Mouse (Mus musculus) cerebellum, adult 18-20 months (tissue): ENCODE results near the gene Cadm1.
A peak's percentile ranks its signal among the peaks of the same experiment; 100 is the strongest.

ENCODE experiments used
- DNase-seq, 2 experiments: peaks; one replicate each; pipeline ENCODE4 v3.0.0; 2021

Cadm1 gene

GRCm38 (mm10) chr9:47552960-47553575, 23.1 kb downstream of the Cadm1 start:
- DNase-seq: no peak

- no peak for DNase-seq
Measured at GRCm38 (mm10) chr9:47560726-47561125, 30.8 kb downstream of the Cadm1 start.

- DNase-seq: no peak
Measured at GRCm38 (mm10) chr9:47561596-47561995, 31.6 kb downstream of the Cadm1 start.

DNA sequence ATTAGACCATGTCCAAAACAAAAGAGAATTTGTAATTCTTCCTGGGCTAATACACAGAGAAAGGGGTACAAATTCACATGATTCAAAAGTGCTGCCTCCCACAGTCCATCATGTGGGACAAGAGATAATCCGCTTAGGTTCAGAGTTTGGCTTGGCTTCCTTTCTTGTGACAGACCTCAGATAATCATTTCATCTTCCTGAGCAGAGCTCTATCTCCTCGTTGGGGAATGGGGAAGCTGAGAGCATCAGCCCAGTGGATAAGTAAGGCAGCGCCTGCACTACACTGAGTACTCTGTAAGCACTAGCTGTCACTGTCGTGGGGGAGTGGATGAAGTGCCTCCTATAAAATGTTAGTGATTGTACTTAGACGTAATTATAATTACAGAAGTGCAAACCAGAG, 35.1 kb downstream of the Cadm1 start:
- no peak for DNase-seq

GRCm38 (mm10) chr9:47567873-47568272, 37.9 kb downstream of the Cadm1 start:
- no peak for DNase-seq

DNA sequence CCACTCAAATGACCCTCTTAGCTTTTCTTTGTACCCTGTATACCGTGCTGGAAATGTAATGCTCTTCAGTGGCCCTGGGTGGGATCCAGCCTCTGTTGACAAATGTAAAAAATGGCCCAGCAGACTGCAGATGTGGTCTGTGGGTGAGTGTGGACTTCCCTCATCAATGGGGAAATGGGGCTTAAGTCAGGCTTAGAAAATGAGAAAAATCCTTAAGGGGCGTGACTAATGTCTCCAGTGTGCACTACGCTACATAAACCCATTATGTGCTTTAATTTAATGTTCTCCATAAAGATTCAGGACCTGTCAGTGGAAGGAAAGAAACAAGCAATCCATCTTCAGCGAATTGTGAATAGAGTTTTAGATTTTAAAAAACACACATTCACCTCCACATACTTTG, 40.2 kb downstream of the Cadm1 start:
- DNase-seq: no peak

- DNase-seq: no peak
Measured at GRCm38 (mm10) chr9:47571461-47571860, 41.5 kb downstream of the Cadm1 start.

DNA sequence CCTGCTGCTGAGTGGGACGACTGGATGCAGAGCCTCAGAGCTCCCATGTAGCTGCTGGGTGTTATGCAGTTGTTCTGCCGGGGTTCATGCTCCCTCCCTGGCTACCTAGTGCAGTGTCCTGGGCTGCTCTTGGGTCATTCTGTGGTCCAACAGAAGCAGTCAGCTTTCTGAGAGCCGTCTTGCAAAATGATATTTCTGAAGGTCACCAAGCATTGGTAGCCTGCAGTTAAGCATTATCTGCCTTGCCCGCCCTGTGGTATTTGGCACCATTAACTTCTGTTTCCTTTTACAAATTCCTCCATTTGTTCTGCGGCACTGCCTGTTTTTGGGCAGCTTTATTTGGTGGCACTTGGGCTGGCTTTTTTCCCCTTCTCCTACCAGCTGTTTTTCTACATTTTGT, 42.2 kb downstream of the Cadm1 start:
- peak in 1 of 2 experiments; percentile 19 for DNase-seq

DNA sequence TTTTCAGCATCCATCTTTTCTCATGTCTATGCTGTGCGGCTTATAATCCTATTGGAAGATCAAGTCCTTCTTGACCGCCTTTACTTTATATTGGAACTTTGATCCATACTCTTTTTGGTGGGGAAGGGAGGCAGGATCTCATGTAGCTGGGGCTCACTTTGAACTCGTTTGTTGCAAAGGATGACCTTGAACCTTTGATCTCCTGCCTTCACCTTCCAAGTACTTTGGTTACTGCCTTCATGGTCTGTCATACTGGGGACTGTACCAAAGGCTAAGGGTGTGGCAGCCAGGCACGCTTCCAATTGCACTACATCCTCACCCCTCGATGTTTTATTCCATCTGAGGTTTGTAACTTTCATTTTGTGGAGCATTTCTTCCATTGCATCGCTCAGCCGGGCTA, 43.5 kb downstream of the Cadm1 start:
- no peak for DNase-seq

DNA sequence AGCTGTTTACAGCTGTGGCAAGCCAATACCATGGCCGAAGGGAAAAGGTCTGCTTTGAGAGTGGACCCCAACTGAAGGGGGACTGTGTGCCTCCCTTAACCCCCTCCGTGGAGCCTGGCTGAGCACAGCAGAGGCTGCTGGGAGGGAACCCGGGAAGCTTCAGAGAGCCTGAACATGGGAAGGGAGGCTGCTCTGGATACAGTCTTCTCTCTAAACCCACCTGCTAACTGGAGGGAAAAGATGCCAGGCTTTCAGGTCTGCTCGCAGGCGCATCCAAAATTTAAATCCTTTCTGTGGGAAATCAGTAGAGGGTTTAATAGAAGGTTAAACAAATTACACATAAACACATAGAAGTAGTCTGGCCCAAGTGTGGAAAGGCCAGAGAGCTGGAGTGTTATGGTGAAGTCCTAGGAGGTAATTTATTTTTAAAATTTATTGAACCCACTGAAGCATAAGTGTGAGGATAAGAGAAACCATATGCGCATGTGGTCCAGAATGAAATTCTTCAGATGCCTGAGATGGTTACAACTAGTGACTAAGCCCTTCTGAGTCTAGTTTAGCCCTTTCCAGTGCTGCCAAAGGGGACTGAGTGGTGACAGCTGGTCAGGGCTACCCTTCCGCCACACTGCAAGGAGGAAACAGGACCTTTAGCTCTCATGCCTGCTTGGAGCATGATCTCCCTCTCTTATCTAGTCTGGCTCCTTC, 44.9 kb downstream of the Cadm1 start:
- peak; percentile 35 to 58 for DNase-seq

DNA sequence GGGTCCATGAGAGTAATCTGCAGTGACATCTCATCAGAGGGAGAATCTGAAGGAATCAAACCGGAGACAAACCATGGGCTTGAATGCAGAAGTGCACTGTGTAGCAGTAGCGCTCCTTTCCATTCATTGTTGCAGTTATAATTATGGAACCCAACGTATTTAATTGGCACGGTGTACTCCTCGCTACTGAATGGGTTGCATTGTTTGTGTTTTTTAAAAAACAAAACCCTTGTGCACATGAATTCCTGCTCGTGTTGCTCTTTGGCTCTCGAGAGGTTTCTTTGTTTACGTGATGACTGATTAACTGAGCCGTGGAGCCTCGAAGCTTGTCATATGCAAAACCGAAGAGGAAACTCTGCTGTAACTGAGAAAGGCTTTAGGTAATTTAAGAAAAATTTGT, 45.8 kb downstream of the Cadm1 start:
- no peak for DNase-seq

DNA sequence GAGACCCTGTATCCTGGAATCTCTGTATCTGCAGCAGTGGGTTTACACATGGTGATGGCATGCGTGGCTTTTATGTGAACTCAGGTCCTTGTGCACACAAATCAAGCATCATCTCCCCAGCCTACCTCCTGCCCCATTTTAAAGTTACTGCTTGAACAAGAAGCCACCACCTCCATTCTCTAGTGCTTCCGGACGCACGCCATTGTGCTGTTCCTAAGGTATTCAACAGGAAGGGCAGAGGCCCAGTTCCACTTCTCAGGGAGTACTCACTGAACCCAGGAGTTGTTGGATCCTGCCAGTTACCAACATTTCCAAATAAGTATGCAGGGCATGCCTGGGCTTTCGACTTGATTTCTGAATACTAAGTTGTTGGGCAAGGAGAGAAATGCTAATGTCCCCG, 49.5 kb downstream of the Cadm1 start:
- no peak for DNase-seq

GRCm38 (mm10) chr9:47581576-47582365, 51.8 kb downstream of the Cadm1 start:
- DNase-seq: no peak

DNA sequence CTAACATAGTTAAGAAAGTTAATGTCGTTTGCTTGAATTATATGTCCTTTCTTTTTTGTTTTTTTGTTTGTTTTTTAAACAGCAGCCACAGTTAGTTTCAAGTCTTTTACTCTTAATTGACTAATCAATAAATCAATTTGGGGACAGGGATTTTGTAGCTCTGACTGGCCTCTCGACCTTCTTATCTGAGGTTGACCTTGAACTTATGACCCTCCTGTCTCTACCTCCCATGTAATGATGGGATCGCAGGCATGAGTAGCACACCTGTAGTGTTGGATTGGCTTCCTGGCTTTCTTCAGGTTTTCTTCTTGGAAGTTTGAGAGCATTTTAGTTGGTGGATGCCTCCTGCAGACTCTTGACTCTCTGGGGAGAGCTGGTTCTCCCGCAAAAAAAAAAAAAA, 53.3 kb downstream of the Cadm1 start:
- DNase-seq: no peak

DNA sequence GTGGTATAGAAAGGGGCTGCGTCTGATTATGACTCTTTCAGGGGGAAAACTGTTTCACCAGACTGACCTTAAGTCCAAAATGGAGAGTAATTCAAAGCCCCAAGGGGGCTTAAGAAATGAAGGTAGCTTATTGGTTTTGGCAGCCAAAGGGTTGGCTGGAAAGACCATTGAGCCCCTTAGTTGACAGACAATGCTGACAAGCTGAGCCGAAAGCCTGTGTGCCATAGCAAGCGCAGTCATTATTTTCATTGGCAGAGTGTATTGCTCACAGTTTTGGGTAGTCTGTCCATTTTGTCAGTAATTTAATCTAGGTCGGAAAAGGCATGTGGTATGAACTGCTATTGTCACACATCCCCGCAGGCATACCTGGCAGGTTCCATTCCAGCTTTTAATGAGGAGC, 56.2 kb downstream of the Cadm1 start:
- DNase-seq: no peak

- DNase-seq: no peak
Measured at GRCm38 (mm10) chr9:47586839-47587238, 56.9 kb downstream of the Cadm1 start.

GRCm38 (mm10) chr9:47587577-47588194, 57.7 kb downstream of the Cadm1 start:
- peak; percentile 35 to 45 for DNase-seq

DNA sequence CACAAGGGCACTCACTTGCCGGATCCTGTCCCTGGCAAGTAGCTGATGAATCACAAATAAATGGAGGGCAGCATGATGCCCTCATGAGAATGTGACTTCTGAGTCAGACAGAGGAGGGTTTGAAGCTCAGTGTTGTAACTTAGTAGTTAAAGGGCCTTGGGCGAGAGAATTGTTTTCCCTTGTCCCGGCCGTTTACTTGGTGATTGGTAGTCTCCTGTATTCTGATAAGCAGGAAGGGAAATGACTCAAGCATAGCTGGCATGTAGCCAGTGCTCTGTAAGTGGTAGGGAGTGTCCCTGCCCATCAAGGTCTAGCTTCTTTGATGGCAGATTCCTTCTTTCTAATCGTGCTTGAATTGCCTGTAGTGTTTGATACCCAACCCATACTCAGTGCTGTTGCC, 59.9 kb downstream of the Cadm1 start:
- peak; percentile 32 to 40 for DNase-seq

DNA sequence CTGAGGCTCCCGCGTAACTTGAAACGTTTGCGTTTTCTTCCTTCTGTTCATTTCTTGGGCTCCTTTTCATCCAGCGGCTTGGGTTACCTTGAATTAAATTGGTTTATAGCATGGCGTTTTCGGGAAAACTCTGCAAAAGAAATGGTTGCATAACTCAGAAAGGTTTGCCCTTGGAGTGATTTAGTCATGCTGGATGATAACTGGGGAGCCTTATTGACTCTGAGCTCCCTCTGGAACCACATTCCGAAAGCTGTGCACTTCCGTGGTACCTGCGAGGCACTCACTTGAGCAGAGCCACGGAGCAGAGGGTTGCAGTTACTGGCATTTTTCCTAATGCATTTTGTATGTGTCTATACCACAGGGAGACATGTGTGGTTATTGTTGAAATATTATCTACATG, 71.6 kb downstream of the Cadm1 start:
- no peak for DNase-seq

- no peak for DNase-seq
Measured at GRCm38 (mm10) chr9:47603971-47604370, 74.0 kb downstream of the Cadm1 start.

DNA sequence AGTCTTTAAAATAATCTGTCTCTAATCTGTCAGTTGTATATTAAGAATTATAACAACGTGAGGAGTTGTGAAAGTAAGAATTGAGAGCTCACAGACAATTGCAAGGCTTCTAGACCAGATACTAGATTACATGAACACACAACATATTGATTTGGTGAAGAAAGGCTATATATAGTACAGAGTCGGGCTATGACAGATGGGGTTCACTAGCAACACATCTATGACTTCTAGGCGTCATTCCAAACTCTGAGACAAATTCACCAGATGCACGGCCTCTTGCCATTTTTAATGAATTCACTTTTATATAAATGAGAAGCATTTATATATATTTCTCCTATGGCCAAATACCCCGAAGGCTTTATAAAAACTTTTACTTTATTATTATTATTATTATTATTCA, 75.7 kb downstream of the Cadm1 start:
- no peak for DNase-seq

DNA sequence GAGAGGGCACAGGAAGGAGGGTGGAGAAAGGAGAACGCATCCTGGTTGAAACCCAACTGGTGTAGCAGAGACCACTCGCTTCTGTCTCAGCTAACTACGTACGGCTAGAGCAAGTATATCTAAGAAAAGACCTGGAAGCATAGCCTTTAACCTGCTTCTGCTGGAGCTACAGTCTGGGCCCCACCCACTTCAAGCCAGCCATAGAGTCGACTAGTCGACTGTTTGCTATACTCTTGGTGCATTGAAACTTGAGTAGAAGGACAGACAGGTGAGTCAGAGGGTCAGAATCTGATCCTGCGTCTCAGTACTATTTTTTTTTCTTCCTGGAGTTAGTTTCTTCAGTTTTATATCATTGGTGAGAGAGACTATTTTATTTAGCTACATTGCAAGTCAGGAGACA, 78.5 kb downstream of the Cadm1 start:
- no peak for DNase-seq

DNA sequence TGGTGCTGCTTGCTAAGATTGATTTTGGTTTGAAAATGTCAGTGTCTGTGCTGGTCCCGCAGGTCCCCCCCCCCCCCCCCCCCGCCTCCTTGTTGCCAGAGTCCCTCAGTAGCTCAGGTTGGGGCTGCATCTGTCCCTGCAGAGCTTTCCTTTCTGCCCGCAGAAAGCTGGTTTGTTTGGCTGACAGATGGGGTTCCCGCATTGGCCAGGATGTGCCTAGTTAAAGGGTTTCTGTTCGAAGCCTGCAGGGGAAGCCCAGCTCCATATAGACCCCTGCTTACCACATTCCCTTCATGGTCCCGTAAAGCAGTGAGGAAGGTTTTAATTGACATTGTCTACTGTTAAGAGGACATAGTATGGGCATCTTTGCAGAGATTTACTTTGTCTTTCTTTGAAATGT, 78.9 kb downstream of the Cadm1 start:
- DNase-seq: no peak

DNA sequence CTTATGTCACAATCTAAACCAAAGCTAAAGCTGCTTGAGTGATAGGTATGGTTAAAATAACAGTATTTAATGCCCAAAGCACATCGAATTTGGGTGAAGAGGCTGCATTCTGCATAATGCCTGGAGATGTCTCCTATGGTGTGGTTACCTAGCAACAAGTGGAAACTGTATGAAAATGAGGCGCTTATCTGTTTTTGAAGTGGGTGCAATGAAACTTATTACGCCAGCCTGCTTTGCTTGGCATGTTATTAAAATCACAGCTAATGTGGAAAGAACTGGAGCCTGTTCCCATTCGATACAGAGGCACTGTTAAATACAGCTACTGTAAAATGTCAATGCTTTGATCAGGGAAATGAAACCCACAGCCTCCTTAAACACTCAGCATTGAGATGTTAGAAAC, 79.5 kb downstream of the Cadm1 start:
- no peak for DNase-seq
